Mouse (Mus musculus): Measurements from ENCODE around the gene Cyp2s1.
"Not testable (repeated sequence)": the region's sequence is repeated elsewhere in the genome, so short reads cannot be mapped to it uniquely, and the experiment has no call there.

The Cyp2s1 gene

GRCm38 (mm10) chr7:25811716-25812115, 5.0 kb downstream of the Cyp2s1 start:
- DNase-seq (ENCODE audit: low read depth) = no peak

- DNase-seq (ENCODE audit: low read depth) = peak; percentile 85
These were observed 10.9 kb downstream of the Cyp2s1 start for GRCm38 (mm10) chr7:25805631-25806343.

GRCm38 (mm10) chr7:25804792-25805191, 11.9 kb downstream of the Cyp2s1 start:
- DNase-seq (ENCODE audit: low read depth) = no peak

- DNase-seq (ENCODE audit: low read depth) = no peak
These were observed 13.3 kb downstream of the Cyp2s1 start for GRCm38 (mm10) chr7:25803460-25803859.

- no peak for DNase-seq (ENCODE audit: low read depth)
These were observed 14.2 kb downstream of the Cyp2s1 start for GRCm38 (mm10) chr7:25802241-25803125.

GRCm38 (mm10) chr7:25801031-25801430, 15.7 kb downstream of the Cyp2s1 start:
- no peak for DNase-seq (ENCODE audit: low read depth)

- DNase-seq (ENCODE audit: low read depth) = no peak
These were observed 17.3 kb downstream of the Cyp2s1 start for GRCm38 (mm10) chr7:25799369-25799768.

- no peak for DNase-seq (ENCODE audit: low read depth)
These were observed 18.2 kb downstream of the Cyp2s1 start for GRCm38 (mm10) chr7:25798540-25798939.

GRCm38 (mm10) chr7:25794775-25795174, 21.9 kb downstream of the Cyp2s1 start:
- no peak for DNase-seq (ENCODE audit: low read depth)

- DNase-seq (ENCODE audit: low read depth) = no peak
These were observed 23.0 kb downstream of the Cyp2s1 start for GRCm38 (mm10) chr7:25793679-25794078.

- DNase-seq (ENCODE audit: low read depth) = not testable (repeated sequence)
These were observed 23.7 kb downstream of the Cyp2s1 start for GRCm38 (mm10) chr7:25792966-25793365.

- DNase-seq (ENCODE audit: low read depth) = no peak
These were observed 26.1 kb downstream of the Cyp2s1 start for GRCm38 (mm10) chr7:25790615-25791014.

- DNase-seq (ENCODE audit: low read depth) = no peak
These were observed 27.6 kb downstream of the Cyp2s1 start for GRCm38 (mm10) chr7:25789129-25789440.

- DNase-seq (ENCODE audit: low read depth) = no peak
These were observed 28.2 kb downstream of the Cyp2s1 start, which contains the start of gene Axl for GRCm38 (mm10) chr7:25788220-25789128. TSS of gene Axl (minus strand) at chr7:25788705.

GRCm38 (mm10) chr7:25787456-25788219, 29.1 kb downstream of the Cyp2s1 start:
- DNase-seq (ENCODE audit: low read depth) = no peak

- DNase-seq (ENCODE audit: low read depth) = no peak
These were observed 29.7 kb downstream of the Cyp2s1 start for GRCm38 (mm10) chr7:25786974-25787373.

GRCm38 (mm10) chr7:25785752-25786151, 31.0 kb downstream of the Cyp2s1 start:
- DNase-seq (ENCODE audit: low read depth) = no peak

GRCm38 (mm10) chr7:25784808-25785207, 31.9 kb downstream of the Cyp2s1 start:
- no peak for DNase-seq (ENCODE audit: low read depth)

- DNase-seq (ENCODE audit: low read depth) = no peak
These were observed 33.0 kb downstream of the Cyp2s1 start for GRCm38 (mm10) chr7:25783746-25784145.

- DNase-seq (ENCODE audit: low read depth) = no peak
These were observed 34.0 kb downstream of the Cyp2s1 start for GRCm38 (mm10) chr7:25782744-25783143.

GRCm38 (mm10) chr7:25781937-25782610, 34.6 kb downstream of the Cyp2s1 start:
- peak; percentile 61 for DNase-seq (ENCODE audit: low read depth)

Measured in naive thymus-derived CD4-positive, alpha-beta T cell, adult 2 months (primary cell).